Mouse (Mus musculus) bone marrow, adult 2 months (tissue): ENCODE measurements around the gene Cbfa2t2. TPM values are rescaled to one million over a fixed set of nuclear protein-coding genes. Genes with fewer than 3 reads are reported as not detected.

Experiments
- H3K27ac ChIP-seq: fragments of 200-500 bp; 2 replicates; pipeline ENCODE4 v1.5.1; 2012; ENCODE audit warnings: low read depth, mild to moderate bottlenecking, control low read depth, inconsistent platforms, low read length; ENCODE audit not compliant: control insufficient read depth, poor library complexity, insufficient read depth
- H3K4me1 ChIP-seq: fragments of 200-500 bp; 2 replicates; pipeline ENCODE4 v1.6.1; 2011; ENCODE audit warnings: low read length; ENCODE audit not compliant: control insufficient read depth, insufficient read depth
- H3K4me3 ChIP-seq: fragments of 200-500 bp; replicated peaks from 2 replicates; pipeline ENCODE3; 2011; ENCODE audit warnings: mild to moderate bottlenecking, low read depth, low read length, control low read depth; ENCODE audit not compliant: control insufficient read depth
- CTCF ChIP-seq: fragments of 200-500 bp; IDR thresholded peaks from 2 replicates; pipeline ENCODE4 v1.5.1; 2011; ENCODE audit warnings: low read length, control low read depth; ENCODE audit not compliant: control insufficient read depth, insufficient read depth
- POLR2A ChIP-seq: fragments of 200-500 bp; IDR thresholded peaks from 2 replicates; pipeline ENCODE4 v1.6.1; 2011; ENCODE audit warnings: low read depth, mild to moderate bottlenecking, control low read depth, low read length, borderline replicate concordance; ENCODE audit not compliant: control insufficient read depth
- WGBS: fragments of 180-500 bp; shearing (Covaris S2); methylation state at CpG from one replicate; pipeline ENCODE4 v1.1.7; 2018; 5-methylcytosine and 5-hydroxymethylcytosine counted together
- polyA plus RNA-seq: library from polyadenylated mRNA; stranded (reverse); fragments of >200 nt; gene quantifications from 2 replicates; pipeline ENCODE4 v1.2.4, GENCODE M21; 2011; ENCODE audit warnings: low replicate concordance; ENCODE audit not compliant: missing spikeins, insufficient read depth, insufficient read length

Cbfa2t2 gene
- 6.7 and 16.4 TPM in 2 replicates for polyA plus RNA-seq

GRCm38 (mm10) chr2:154436458-154437190 is at the start of gene Cbfa2t2:
Gene Cbfa2t2, plus strand, starts transcription at chr2:154436481.
- TF ChIP-seq CTCF (no peak), POLR2A (no peak)
- under 1% methylated on average over 65 of the region's 70 CpGs for WGBS
- Histone ChIP-seq H3K4me1 (no peaks in the 10 kb centered on the region; the same call in none of the 2 replicates), H3K4me3 (peak within 1 kb of the TSS; percentile 64), H3K27ac (peak within 1 kb of the TSS; percentile 70)

- Histone ChIP-seq H3K4me1 (no peaks in the 10 kb centered on the region), H3K4me3 (no peak overlapping the region), H3K27ac (no peak overlapping the region)
- TF ChIP-seq CTCF = no peak
- TF ChIP-seq POLR2A = no peak
- WGBS = 80% methylated on average over 11 of the region's 11 CpGs
These were observed 45.9 kb upstream of the Cbfa2t2 start for GRCm38 (mm10) chr2:154390180-154390964.

- 76% methylated on average over 3 of the region's 3 CpGs for WGBS
These were observed 41.7 kb upstream of the Cbfa2t2 start for GRCm38 (mm10) chr2:154394602-154395001.

GRCm38 (mm10) chr2:154396529-154396928 is 39.8 kb upstream of the Cbfa2t2 start:
- H3K4me3 ChIP-seq = no peak overlapping the region
- H3K4me1 ChIP-seq = no peaks in the 10 kb centered on the region
- no peak overlapping the region for H3K27ac ChIP-seq
- 72% methylated on average over 2 of the region's 2 CpGs for WGBS
- TF ChIP-seq CTCF = no peak
- TF ChIP-seq POLR2A = no peak

More at GRCm38 (mm10) chr2:154394602-154395001, 41.7 kb upstream of the Cbfa2t2 start:
- TF ChIP-seq POLR2A (no peak), CTCF (no peak)
- H3K27ac ChIP-seq = no peak overlapping the region
- no peak overlapping the region for H3K4me3 ChIP-seq
- no peaks in the 10 kb centered on the region for H3K4me1 ChIP-seq

GRCm38 (mm10) chr2:154398267-154398666 is 38.0 kb upstream of the Cbfa2t2 start:
- Histone ChIP-seq H3K4me3 (no peak overlapping the region), H3K27ac (no peak overlapping the region), H3K4me1 (no peaks in the 10 kb centered on the region)
- TF ChIP-seq POLR2A (no peak), CTCF (no peak)
- 76% methylated on average over 7 of the region's 7 CpGs for WGBS

- 80% methylated on average over 2 of the region's 2 CpGs for WGBS
- Histone ChIP-seq H3K4me3 (no peak overlapping the region), H3K4me1 (no peaks in the 10 kb centered on the region), H3K27ac (no peak overlapping the region)
- TF ChIP-seq POLR2A (no peak), CTCF (no peak)
These were observed 37.0 kb upstream of the Cbfa2t2 start for GRCm38 (mm10) chr2:154399325-154399724.

GRCm38 (mm10) chr2:154401976-154402375 is 34.3 kb upstream of the Cbfa2t2 start:
- 3% methylated on average over 1 of the region's 1 CpGs for WGBS
- TF ChIP-seq POLR2A (no peak), CTCF (no peak)

GRCm38 (mm10) chr2:154402811-154403210 is 33.5 kb upstream of the Cbfa2t2 start:
- WGBS = 52% methylated on average over 7 of the region's 7 CpGs
- no peak for TF ChIP-seq POLR2A
- TF ChIP-seq CTCF = no peak
- H3K4me3 ChIP-seq = no peak overlapping the region
- no peak overlapping the region for H3K27ac ChIP-seq
- H3K4me1 ChIP-seq = no peaks in the 10 kb centered on the region

More at GRCm38 (mm10) chr2:154401976-154402375, 34.3 kb upstream of the Cbfa2t2 start:
- H3K4me1 ChIP-seq = no peaks in the 10 kb centered on the region
- H3K4me3 ChIP-seq = no peak overlapping the region
- H3K27ac ChIP-seq = no peak overlapping the region
